Comparison of ENCODE assay signal across 30 mouse cellular contexts in the genomic region with DNA sequence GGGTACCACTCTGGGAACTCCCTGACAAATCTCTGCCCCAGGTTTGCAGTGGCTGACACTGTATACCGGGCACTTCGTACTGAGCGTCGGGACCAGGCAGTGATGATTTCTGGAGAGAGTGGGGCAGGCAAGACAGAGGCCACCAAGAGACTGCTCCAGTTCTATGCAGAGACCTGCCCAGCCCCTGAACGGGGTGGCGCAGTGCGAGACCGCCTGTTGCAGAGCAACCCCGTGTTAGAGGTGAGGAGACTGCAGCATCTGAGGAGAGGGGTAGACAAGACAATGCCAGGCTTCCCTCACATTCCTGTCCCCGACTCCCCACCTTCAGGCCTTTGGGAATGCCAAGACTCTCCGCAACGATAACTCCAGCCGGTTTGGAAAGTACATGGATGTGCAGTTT. TPM values are rescaled to one million over a fixed set of nuclear protein-coding genes. Genes with fewer than 3 reads are reported as not detected.
A peak's percentile ranks its signal among the peaks of the same experiment; 100 is the strongest.
DNase-seq lines count a peak whose midpoint lies in the region; ATAC-seq and TF ChIP-seq lines count a peak whose summit lies in the region.
"Had no signal": no experiment of that assay in that cellular context is flagged by ENCODE, and none has a peak within 500 bp of the region (broad histone marks: within the 10 kb centered on the region; RNA-seq: fewer than 3 reads in every experiment).

No protein-coding gene starts in this region.

- H3K27ac ChIP-seq in lung, postnatal 0 days (ENCODE audit: low read length) = no peak overlapping the region
- peak overlapping the region; percentile 82 for H3K27ac ChIP-seq in brown adipose tissue, adult 24 weeks (replicated peaks; ENCODE audit: low read depth, low read length)
- H3K27ac ChIP-seq: embryonic facial prominence, embryonic 13.5 days; embryonic facial prominence, embryonic 15.5 days; forebrain, embryonic 10.5 days; forebrain, embryonic 12.5 days had no signal

- TF ChIP-seq EP300 in lung, postnatal 0 days (IDR thresholded peaks at IDR 0.05) = no peak

- intact Hi-C loops in heart, postnatal 14 days (cut with DNase I) = no loop called here
- intact Hi-C loops in heart, postnatal 36 days (cut with DNase I) = no loop called here

- no peak overlapping the region for H3K9ac ChIP-seq in lung, postnatal 0 days (replicated peaks; ENCODE audit: low read depth)
- H3K9ac ChIP-seq: embryonic facial prominence, embryonic 13.5 days; embryonic facial prominence, embryonic 15.5 days; forebrain, embryonic 12.5 days had no signal

- H3K27me3 ChIP-seq in lung, postnatal 0 days (replicated peaks; ENCODE audit: insufficient read depth, low read length) = no peaks in the 10 kb centered on the region
- H3K27me3 ChIP-seq: CH12.LX; embryonic facial prominence, embryonic 15.5 days; Patski had no signal

- WGBS in lung, postnatal 0 days = 86% methylated on average over 13 of the region's 13 CpGs

- H3K36me3 ChIP-seq in lung, postnatal 0 days (ENCODE audit: insufficient read depth, low read length) = peaks cover 34% of the 10 kb centered on the region

- H3K4me3 ChIP-seq in lung, postnatal 0 days (ENCODE audit: low read depth, low read length) = no peak overlapping the region
- H3K4me3 ChIP-seq in brown adipose tissue, adult 24 weeks (ENCODE audit: insufficient read depth, low read depth, low read length) = no peak overlapping the region
- H3K4me3 ChIP-seq: embryonic facial prominence, embryonic 13.5 days; embryonic facial prominence, embryonic 15.5 days; erythroblast, embryonic 14.5 days; forebrain, embryonic 10.5 days; forebrain, embryonic 12.5 days had no signal

- no peaks in the 10 kb centered on the region for H3K9me3 ChIP-seq in lung, postnatal 0 days (ENCODE audit: low read length)
- H3K9me3 ChIP-seq: embryonic facial prominence, embryonic 13.5 days; embryonic facial prominence, embryonic 15.5 days; forebrain, embryonic 10.5 days; forebrain, embryonic 12.5 days; G1E had no signal

- H3K4me1 ChIP-seq in lung, postnatal 0 days (ENCODE audit: insufficient read depth, low read depth, low read length) = peaks cover 17% of the 10 kb centered on the region
- H3K4me1 ChIP-seq in brown adipose tissue, adult 24 weeks (ENCODE audit: control insufficient read depth, insufficient read depth, insufficient read length, low read length) = peaks cover 23% of the 10 kb centered on the region

- peak; percentile 92 for DNase-seq in heart, adult 11 months
- no peak for DNase-seq in heart, postnatal 14 days
- DNase-seq in heart, postnatal 4 days = peak; percentile 4
- no peak for DNase-seq in heart, postnatal 36 days
- DNase-seq in lung, postnatal 0 days (ENCODE audit: low spot score) = no peak
- no peak for DNase-seq in lung, postnatal 36 days
- DNase-seq: adrenal gland, adult 8-10 months; adrenal gland, postnatal 14 days; adrenal gland, postnatal 36 days; B cell, adult 2 months; cerebellum, adult 11 months; cerebellum, adult 18-20 months; cerebellum, adult 8-10 months; cerebellum, adult 9-11 months; cerebellum, postnatal 14 days; cerebellum, postnatal 36 days; embryo, embryonic 11 days had no signal

- no peak for TF ChIP-seq CTCF in lung, postnatal 0 days (IDR thresholded peaks at IDR 0.05)

- ATAC-seq in lung, postnatal 0 days = no peak
- no peak for ATAC-seq in frontal cortex, adult (ENCODE audit: low TSS enrichment)
- ATAC-seq: activated CD4-positive, CD25-positive, alpha-beta regulatory T cell, adult 4 months; CD4-positive, CD25-positive, alpha-beta regulatory T cell, adult 4 months; forebrain, embryonic 14.5 days; Patski had no signal

- H3K4me2 ChIP-seq in lung, postnatal 0 days (replicated peaks; ENCODE audit: low read depth, low read length) = peak overlapping the region; percentile 11; the same call in 1 of the 2 replicates
- H3K4me2 ChIP-seq: embryonic facial prominence, embryonic 13.5 days; embryonic facial prominence, embryonic 15.5 days; forebrain, embryonic 12.5 days had no signal

RNA-seq across cellular contexts. Expression of a gene that starts 8.0 kb away (rescaled TPM):
- 100 to 1,000 TPM; 136 to 143 TPM for total RNA-seq in heart, postnatal 14 days (2021)
- total RNA-seq in heart, postnatal 4 days (2021) = 100 to 1,000 TPM; 158 to 160 TPM
- total RNA-seq in heart, postnatal 36 days (2021) = 100 to 1,000 TPM; 110 to 122 TPM
- 88.5 and 102 TPM in 2 replicates for polyA plus RNA-seq in lung, postnatal 0 days (2015; fragmentation: Nextera tagmentation; extraction: Ambion mirVana)
- polyA plus RNA-seq in brown adipose tissue, adult 24 weeks (2012; ENCODE audit: insufficient read depth, insufficient read length, missing spikeins) = 65.7 and 72.5 TPM in 2 replicates

RNA-seq across cellular contexts. Expression of a gene that starts 20.7 kb away (rescaled TPM):
- total RNA-seq in heart, postnatal 14 days (2021) = 10 to 100 TPM; 91.1 to 94.4 TPM
- total RNA-seq in heart, postnatal 4 days (2021) = 100 to 1,000 TPM; 117 to 123 TPM
- 10 to 100 TPM; 78.4 to 84.2 TPM for total RNA-seq in heart, postnatal 36 days (2021)
- 83.8 and 90.3 TPM in 2 replicates for polyA plus RNA-seq in lung, postnatal 0 days (2015; fragmentation: Nextera tagmentation; extraction: Ambion mirVana)
- 56.9 and 64.4 TPM in 2 replicates for polyA plus RNA-seq in brown adipose tissue, adult 24 weeks (2012; ENCODE audit: insufficient read depth, insufficient read length, missing spikeins)

RNA-seq across cellular contexts. Expression of a gene that starts 27.5 kb away (rescaled TPM):
- total RNA-seq in heart, postnatal 14 days (2021) = 10 to 100 TPM; 32.7 to 32.8 TPM
- total RNA-seq in heart, postnatal 4 days (2021) = 10 to 100 TPM; 23.4 to 26.9 TPM
- total RNA-seq in heart, postnatal 36 days (2021) = 10 to 100 TPM; 32.7 to 33.5 TPM
- 60.2 and 71.4 TPM in 2 replicates for polyA plus RNA-seq in lung, postnatal 0 days (2015; fragmentation: Nextera tagmentation; extraction: Ambion mirVana)
- 19.1 and 24.1 TPM in 2 replicates for polyA plus RNA-seq in brown adipose tissue, adult 24 weeks (2012; ENCODE audit: insufficient read depth, insufficient read length, missing spikeins)

Comparison
In these comparisons a context has a peak if more than half of its experiments do, and no peak if none do; other contexts are left out.
1. DNase-seq: peak in heart, adult 11 months (single experiment) and heart, postnatal 4 days (single experiment); none in heart, postnatal 14 days (0 of 2), heart, postnatal 36 days (0 of 2), lung, postnatal 0 days (single experiment) and lung, postnatal 36 days (single experiment).